Mouse (Mus musculus) retina, adult 2 months (tissue): Measurements from ENCODE around the gene Duox2.
A peak's percentile ranks its signal among the peaks of the same experiment; 100 is the strongest.

Experiments used
- DNase-seq: peaks from one replicate; pipeline ENCODE4 v3.0.0-alpha.2; 2012; ENCODE audit warnings: low read depth, low spot score

Gene Duox2

DNA sequence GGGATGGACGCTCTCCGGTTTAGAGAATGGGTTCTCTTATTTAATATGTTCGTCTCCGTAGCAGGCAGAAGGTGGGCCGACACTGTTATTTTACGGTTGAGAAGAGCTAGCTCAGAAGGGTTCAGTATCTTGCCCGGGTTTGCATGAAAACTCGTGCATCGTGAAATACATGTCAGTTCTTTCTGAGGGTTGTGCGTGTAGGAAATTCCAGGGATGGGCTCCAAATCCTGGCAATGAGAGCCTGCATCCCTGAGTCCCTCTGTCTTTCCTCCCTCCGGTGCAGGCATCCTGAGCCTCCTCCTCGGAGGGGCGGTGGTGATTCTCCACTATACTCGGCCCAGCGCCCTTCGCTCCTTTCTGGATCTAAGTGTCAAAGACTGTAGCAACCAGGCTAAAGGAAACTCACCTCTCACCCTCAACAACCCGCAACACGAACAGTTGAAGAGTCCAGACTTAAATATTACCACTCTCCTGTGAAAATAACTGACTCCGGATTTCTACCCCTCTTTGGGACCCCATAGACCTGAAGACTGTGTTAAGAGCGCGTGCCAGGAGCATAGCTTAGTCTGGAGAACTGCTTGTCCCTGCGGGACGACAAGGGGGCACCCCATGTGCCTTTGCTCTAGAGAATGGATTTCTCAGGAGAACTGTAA, 3.8 kb upstream of the Duox2 start:
- no peak for DNase-seq

DNA sequence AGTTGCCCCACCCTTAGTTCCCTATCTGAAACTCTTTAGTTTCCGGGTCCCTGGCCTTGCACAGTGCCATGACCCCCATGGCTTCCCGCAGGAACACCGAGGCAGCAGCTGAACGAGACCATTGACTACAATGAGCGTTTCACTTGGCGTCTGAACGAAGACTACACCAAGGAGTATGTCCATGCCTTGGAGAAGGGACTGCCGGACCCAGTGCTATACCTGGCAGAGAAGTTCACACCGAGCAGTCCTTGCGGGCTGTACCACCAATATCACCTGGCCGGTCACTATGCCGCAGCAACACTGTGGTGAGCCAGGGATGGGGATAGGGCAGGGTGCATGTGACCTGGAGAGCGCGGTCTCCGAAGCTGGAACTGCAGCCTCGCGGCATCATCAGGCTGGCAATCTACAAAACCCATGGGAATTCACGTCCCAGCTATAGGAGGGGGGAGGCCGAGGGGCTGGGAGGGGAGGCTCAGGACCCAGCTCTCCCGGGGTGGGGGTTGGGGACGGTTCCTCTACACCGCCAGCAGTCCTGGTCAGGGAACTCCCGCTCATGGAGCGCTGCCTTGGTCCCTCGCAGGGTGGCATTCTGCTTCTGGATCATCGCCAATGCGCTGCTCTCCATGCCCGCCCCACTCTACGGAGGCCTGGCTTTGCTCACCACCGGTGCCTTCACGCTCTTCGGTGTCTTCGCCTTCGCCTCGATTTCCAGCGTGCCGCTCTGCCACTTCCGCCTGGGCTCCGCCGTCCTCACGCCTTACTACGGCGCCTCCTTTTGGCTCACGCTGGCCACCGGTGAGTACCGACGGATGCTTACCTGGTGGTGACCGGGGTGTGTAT, 3.1 kb upstream of the Duox2 start:
- no peak for DNase-seq

DNA sequence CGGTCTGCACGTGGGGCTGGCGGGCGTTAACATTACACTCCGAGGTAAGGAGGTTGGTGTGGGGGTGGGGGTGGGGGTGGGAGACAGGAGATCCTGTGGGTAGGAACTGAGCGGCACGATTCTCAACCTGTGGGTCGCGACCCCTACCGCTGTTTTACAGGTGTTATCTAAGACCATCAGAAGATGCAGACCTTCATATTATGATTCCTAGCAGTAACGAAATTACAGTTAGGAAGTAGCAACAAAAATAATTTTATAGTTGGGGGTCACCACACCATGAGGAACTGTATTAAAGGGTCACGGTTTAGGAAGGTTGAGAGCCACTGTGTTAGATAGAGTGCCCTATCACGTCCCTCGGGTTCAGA, 2.4 kb upstream of the Duox2 start:
- DNase-seq: no peak

DNA sequence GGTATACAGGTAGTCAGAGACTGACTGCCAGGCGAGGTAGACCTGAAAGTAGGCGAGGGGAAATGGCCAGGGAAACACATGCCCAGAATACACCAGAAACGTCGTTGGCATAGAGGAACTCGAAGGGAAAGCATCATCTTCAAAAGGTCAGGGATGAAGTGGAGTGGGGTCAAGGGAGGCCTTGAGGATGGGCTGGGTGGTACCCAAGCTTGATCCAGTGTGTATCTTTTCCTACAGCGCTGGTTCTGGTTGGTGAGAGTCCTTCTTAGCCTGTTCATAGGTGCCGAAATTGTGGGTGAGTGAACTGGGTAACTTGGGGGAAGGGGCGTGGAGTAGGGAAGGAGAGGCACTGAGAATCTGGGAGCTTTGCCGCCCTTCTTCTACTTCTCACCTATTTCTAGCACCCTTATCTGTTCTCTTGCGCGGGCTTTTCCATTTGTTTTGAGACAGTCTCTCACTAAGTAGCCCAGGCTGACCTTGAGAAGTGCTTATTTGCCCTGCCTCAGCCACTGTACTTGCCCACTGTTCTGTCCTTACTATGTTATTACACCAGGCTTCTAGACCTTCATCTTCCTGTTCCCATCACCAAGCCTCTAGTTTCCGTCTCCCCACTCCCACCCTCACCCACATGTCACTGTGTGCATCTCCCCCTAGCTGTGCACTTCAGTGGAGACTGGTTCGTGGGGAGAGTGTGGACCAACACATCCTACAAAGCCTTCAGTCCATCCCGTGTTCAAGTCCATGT, 1.8 kb upstream of the Duox2 start:
- DNase-seq: no peak

DNA sequence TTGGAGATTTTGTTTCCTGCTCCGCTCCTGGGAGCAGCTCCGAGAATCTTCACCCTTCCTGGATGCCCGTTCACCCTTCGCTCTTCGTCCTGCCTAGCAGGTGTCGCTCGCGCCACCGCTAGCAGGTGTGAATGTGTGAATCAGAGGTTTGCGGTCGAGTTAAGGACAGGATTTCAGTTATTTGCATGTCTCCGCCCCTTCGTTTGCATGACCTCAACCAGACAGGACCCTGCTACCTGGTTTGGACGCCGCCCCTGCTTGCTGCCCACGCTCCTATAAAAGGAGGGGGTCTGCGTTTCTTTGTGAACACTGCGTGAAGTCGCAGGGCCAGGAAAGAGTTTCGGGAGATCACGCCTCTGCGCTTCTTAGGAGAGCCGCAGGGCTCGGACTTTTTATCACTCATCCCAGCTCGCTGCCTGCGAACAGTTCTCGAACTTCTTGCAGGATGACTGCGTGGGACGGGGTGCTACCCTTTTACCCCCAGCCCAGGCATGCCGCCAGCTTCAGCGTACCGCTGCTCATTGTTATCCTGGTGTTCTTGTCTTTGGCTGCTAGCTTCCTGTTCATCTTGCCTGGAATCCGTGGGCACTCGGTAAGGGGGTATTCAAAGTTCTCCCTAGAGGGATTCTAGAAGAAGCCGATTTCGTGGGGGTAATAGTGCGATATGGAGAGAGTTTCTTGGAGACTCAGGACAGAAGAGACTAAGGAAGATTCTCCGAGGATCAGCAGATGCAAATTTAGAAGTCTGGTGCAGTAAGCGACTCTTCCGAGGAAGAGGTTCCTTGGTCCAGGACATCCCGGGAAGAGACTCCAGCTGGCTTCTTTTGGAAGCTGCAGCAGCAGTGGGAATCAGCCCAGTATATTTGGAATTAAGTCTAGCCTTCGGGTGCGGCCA, 594 bp upstream of the Duox2 start, which contains the start of gene Duoxa2:
Gene Duoxa2, plus strand, starts transcription at position 305 of the 895 bp plus-strand sequence.
- no peak for DNase-seq

DNA sequence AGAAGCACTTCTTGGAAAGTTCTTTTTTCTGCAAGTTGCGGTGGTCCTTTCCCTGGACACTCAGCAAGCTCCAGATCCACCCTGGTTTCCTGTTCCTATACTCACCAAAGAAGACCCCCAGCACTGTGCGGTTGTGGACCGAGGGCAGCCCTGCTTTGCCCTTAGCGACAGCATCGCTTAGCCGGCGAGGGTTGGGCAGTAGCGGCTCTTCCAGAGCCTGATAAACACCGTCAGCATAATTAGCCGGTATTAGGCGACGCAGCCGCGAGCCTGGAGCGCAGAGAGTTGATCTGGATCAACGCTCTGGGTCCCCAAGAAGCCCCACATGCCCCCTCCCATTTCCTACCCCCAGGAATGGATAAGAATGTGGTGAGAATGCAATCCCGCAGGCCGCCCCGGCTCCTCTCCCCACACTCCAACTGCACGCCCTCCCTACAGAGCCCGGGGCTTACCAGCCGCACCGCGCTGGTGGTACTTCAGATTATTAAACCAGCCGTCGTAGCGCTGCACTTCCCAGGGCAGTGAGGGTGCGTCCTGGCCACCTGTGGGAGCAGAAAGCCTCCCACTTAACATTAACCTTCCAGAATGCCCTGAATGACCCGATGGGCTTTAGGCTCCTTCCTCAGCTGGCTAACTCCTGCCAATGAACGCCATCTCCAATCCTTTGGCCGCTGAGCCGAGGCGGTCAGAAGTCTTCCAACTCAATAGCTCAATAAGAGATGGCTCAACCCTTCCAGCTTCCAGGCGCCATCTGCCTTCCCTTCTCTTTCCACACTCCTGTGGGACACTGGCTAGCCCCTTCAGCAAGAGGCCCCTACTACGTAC, 766 bp downstream of the Duox2 start:
- no peak for DNase-seq

GRCm38 (mm10) chr2:122294916-122295315, 3.3 kb downstream of the Duox2 start:
- DNase-seq: no peak

DNA sequence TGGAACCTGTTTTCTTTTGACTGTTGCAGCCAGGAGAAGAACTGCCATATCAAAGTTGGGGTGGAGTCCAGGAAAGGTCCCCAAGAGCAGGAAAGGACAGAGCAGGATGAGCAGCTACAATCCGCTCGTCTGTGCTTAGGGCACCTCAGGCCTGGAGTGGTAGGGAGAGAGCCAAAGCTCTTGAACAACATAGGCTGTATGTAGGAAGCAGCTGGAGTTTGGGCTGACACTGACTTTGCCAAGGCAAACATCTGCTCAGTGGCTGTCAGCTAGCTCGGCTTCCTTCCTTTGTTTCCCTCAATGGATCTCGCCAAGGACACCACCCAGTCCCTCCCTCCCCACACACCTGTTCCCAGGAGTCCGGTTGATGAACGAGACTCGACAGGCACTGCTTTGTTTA, 12.1 kb downstream of the Duox2 start:
- DNase-seq: no peak

DNA sequence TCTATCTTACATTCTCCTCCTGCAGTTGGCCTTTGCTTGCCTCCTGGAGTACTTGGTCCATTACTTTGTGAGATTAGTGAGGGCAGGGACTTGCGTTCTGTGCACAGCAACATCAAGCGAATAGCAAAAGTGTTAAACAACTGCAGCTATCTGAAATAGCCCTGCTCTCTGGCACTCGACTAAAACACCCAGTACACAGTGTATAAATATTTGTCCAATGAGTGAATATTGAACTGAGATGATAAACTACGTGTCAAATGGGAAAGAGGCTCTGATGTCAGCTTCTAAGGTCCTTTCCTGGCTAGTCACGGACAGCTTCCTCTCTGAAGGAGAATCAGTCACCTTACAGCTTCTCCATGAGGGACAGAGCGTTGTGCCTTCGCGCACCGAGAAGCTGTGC, 14.2 kb downstream of the Duox2 start:
- DNase-seq: no peak

DNA sequence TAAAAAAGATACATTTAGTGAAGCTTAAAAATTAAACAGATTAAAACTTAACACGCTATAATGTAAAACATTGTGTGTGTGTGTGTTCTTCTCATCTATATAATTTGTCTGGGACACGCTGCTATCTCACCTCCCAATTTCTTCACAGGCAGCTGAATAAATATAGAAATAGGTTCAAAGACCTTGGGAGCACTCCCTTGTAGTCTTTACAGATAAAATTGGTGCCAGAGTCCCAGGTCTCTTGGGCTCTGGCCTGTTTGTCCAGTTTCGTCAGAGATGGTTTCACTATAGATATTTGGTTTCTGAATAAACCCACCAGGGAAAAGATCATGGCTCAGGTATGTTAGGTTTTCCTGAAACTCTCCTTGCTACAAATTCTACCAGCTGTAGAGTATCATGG, 19.5 kb downstream of the Duox2 start:
- DNase-seq: no peak

DNA sequence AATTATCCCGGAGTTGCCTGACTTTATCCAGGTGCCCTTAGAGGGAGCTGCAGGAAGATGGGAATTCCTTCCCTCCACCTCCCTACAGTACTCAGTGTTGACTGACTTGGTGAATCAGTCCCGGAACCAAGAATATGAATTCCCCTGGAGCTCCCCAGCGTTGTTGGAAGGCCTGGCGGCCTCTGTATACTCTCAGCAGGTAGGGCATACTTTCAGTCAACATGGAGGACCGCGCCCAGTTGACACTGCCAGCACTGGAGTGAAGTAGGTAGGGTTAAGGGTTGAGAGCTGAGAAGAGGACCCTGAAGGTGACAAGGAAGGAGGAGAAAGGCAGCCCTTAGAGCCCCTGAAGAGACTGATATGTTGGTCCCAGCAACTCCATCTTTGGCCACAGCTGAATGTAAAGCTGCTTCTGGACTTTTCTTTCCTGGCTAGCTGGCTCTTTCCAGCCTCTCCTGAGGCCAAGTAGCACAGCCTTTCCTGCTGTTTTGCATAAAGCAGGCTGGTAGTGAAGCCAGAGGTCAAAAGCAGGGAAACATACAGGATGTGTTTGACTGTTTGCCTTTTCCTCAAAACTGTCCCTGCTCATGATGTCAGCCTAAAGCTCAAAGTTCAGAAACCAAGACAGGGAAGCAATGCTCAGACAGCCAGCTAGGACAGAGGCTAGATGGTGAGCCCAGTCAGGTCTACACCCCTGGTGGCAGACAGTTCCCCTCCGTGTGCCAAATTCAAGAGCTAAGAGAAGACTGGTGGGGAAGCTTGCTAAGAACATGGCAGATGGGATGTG, 31.6 kb downstream of the Duox2 start:
- DNase-seq: no peak

GRCm38 (mm10) chr2:122264690-122265089, 33.6 kb downstream of the Duox2 start:
- DNase-seq: no peak

- no peak for DNase-seq
Observed at GRCm38 (mm10) chr2:122260729-122261128, 37.5 kb downstream of the Duox2 start.

GRCm38 (mm10) chr2:122255997-122256396, 42.3 kb downstream of the Duox2 start:
- no peak for DNase-seq

- no peak for DNase-seq
Observed at GRCm38 (mm10) chr2:122247786-122248185, 50.5 kb downstream of the Duox2 start.

DNA sequence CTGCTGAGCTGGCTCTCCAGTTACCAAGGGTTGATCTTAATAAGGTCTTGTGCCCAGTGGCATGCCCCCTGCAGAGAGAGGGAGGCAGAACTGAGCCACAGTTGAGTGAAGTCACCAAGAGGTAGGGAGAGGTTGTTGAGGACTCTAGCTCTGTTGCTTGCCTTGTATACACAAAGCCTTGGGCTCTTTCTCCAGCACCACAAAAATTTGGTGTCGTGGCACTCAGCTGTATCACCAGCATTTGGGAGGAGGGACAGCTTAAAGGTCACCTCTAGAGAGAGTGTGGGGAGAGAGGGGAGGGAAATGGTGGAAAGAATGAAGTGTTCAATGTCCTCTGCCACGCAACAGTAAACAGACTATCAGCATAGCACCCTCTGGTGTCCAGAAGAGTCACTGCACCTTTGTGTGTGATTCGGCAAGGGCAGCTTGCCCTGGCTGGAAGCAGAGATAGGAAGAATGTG, 54.5 kb downstream of the Duox2 start:
- DNase-seq: peak; percentile 38

DNA sequence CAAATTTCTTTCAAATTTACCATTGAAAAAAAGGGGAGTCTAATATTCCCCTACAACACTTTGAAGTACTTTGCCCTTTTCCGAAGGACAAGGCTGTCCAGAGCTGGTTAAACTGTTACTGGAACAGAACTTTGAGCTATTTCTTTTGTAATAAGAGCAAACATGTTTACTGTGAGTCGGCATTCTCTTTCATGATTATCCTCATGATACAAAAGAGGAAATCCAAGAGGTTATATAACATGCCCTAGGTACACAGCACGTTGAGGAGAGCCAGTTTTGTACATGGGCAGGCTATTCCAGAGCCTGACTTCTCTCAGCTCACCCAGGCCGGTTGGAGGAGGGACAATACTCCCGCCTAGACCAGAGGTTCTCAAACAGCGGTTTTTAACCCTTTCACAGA, 56.3 kb downstream of the Duox2 start:
- DNase-seq: no peak

DNA sequence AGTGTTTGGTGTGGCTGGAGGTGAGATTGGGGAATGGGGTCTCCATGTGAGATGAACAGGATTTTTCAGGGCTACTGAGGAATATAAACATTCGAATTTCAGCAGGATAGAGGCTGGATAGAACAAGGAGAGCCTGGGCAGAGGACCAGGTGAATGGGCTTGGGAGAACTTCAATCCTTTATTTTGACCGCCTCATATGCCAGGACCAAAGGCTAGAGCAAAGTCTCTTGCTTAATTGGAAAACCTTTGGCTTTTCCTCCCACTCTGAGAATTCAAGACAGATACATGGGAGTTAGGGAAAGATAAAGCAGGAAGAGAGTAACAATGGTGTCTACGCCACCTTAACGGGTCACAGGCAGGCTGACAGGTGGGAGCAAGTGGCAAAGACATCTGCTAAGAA, 57.0 kb downstream of the Duox2 start:
- DNase-seq: no peak

GRCm38 (mm10) chr2:122240735-122241134, 57.5 kb downstream of the Duox2 start:
- no peak for DNase-seq
